Mouse (Mus musculus) cerebellum, adult 2 months (tissue): Measurements from ENCODE around the gene Acer2.

Experiments
- CTCF ChIP-seq: fragments of 200-500 bp; IDR thresholded peaks from 2 replicates; pipeline ENCODE4 v1.5.1; 2011; ENCODE audit warnings: low read depth, mild to moderate bottlenecking, control low read depth, low read length, moderate library complexity, borderline replicate concordance; ENCODE audit not compliant: insufficient read depth
- POLR2A ChIP-seq: fragments of 200-500 bp; IDR thresholded peaks from 2 replicates; pipeline ENCODE4 v1.6.1; 2011; ENCODE audit warnings: low read length, control low read depth, borderline replicate concordance; ENCODE audit not compliant: insufficient read depth

- TF ChIP-seq POLR2A (no peak), CTCF (no peak)
Measured at GRCm38 (mm10) chr4:86873072-86873471, 1.1 kb upstream of the Acer2 start.
